Mouse (Mus musculus) thymus, adult 2 months (tissue): ENCODE measurements around the gene 1700012A03Rik.

Experiments
- CTCF ChIP-seq: fragments of 200-500 bp; IDR thresholded peaks from 2 replicates; pipeline ENCODE4 v1.5.1; 2012; ENCODE audit warnings: mild to moderate bottlenecking, control low read depth, low read length, moderate library complexity, borderline replicate concordance; ENCODE audit not compliant: control insufficient read depth, poor library complexity, insufficient read depth; ENCODE audit errors: extremely low read depth
- POLR2A ChIP-seq: fragments of 200-500 bp; IDR thresholded peaks from 2 replicates; pipeline ENCODE4 v1.6.1; 2012; ENCODE audit warnings: mild to moderate bottlenecking, low read length, control low read depth, moderate library complexity; ENCODE audit not compliant: control insufficient read depth, poor library complexity, insufficient read depth; ENCODE audit errors: extremely low read depth

DNA sequence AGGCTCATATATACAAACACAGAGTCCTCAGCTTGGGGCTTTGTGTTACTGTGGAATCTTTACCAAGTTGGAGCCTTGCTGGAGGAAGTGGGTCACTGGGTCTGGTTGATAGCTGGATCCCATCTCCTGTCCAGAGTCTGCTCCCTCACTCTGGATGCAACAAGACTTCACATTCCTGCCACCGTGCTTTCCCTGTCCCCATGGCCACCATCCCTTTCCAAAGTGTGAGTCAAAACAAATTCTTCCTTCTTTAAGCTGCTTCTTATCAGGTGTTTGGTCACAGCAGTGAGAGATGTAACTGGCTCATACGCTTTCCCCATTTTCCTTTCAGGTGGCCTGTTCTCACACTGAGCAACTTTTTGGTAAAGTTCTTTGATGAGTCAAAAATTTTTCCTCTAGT lies 15.8 kb upstream of the 1700012A03Rik start:
- TF ChIP-seq CTCF = no peak
- TF ChIP-seq POLR2A = no peak
